Mouse (Mus musculus): ENCODE data around the gene Itpkb. TPM values are rescaled to one million over a fixed set of nuclear protein-coding genes. Genes with fewer than 3 reads are reported as not detected.

The Itpkb gene
- polyA plus RNA-seq, 1 experiment from 2014 or later, result 6.2 TPM

GRCm38 (mm10) chr1:180444411-180444810 lies 114.1 kb downstream of the Itpkb start:
- H3K27me3 ChIP-seq (replicated peaks; ENCODE audit: low read depth, poor library complexity, severe bottlenecking), result 0 out of 2 replicates have a peak, but pooled peaks cover under 1% of the 10 kb centered on the region
- WGBS, result 57% methylated on average over 3 of the region's 3 CpGs
- no peaks in the 10 kb centered on the region for H3K36me3 ChIP-seq (replicated peaks)
- DNase-seq (ENCODE audit: low spot score), result no peak
- no peaks in the 10 kb centered on the region for H3K9me3 ChIP-seq
- peaks cover 6% of the 10 kb centered on the region; the same call in 1 of the 2 replicates for H3K4me1 ChIP-seq
- no peak overlapping the region for H3K27ac ChIP-seq (replicated peaks)
- no peak overlapping the region for H3K4me3 ChIP-seq

- Histone ChIP-seq H3K4me1 (peaks cover 6% of the 10 kb centered on the region; the same call in 1 of the 2 replicates), H3K4me3 (no peak overlapping the region), H3K36me3 (replicated peaks) (no peaks in the 10 kb centered on the region), H3K27ac (replicated peaks) (no peak overlapping the region), H3K9me3 (no peaks in the 10 kb centered on the region), H3K27me3 (replicated peaks; ENCODE audit: low read depth, poor library complexity, severe bottlenecking) (peaks cover 8% of the 10 kb centered on the region; the same call in 1 of the 2 replicates)
- 68% methylated on average over 2 of the region's 2 CpGs for WGBS
- no peak for DNase-seq (ENCODE audit: low spot score)
Measured at GRCm38 (mm10) chr1:180449641-180450040, 119.4 kb downstream of the Itpkb start.

- 48% methylated on average over 6 of the region's 6 CpGs for WGBS
- peak overlapping the region; percentile 61; the same call in 1 of the 2 replicates for H3K27ac ChIP-seq (replicated peaks)
- no peaks in the 10 kb centered on the region for H3K27me3 ChIP-seq (replicated peaks; ENCODE audit: low read depth, poor library complexity, severe bottlenecking)
- H3K4me1 ChIP-seq, result peaks cover 37% of the 10 kb centered on the region
- peak; percentile 43 for DNase-seq (ENCODE audit: low spot score)
- no peak overlapping the region for H3K4me3 ChIP-seq
- no peaks in the 10 kb centered on the region for H3K36me3 ChIP-seq (replicated peaks)
- H3K9me3 ChIP-seq, result no peaks in the 10 kb centered on the region
Measured at GRCm38 (mm10) chr1:180458274-180458673, 128.0 kb downstream of the Itpkb start.

- H3K27ac ChIP-seq (replicated peaks), result no peak overlapping the region
- peaks cover 37% of the 10 kb centered on the region for H3K4me1 ChIP-seq
- no peaks in the 10 kb centered on the region for H3K27me3 ChIP-seq (replicated peaks; ENCODE audit: low read depth, poor library complexity, severe bottlenecking)
- no peaks in the 10 kb centered on the region for H3K9me3 ChIP-seq
- no peak for DNase-seq (ENCODE audit: low spot score)
- no peak overlapping the region for H3K4me3 ChIP-seq
- 62% methylated on average over 3 of the region's 3 CpGs for WGBS
- no peaks in the 10 kb centered on the region for H3K36me3 ChIP-seq (replicated peaks)
Measured at GRCm38 (mm10) chr1:180458680-180459079, 128.4 kb downstream of the Itpkb start.

GRCm38 (mm10) chr1:180460721-180461120 lies 130.4 kb downstream of the Itpkb start:
- no peaks in the 10 kb centered on the region for H3K9me3 ChIP-seq
- 52% methylated on average over 5 of the region's 5 CpGs for WGBS
- no peak overlapping the region for H3K27ac ChIP-seq (replicated peaks)
- no peaks in the 10 kb centered on the region for H3K27me3 ChIP-seq (replicated peaks; ENCODE audit: low read depth, poor library complexity, severe bottlenecking)
- no peaks in the 10 kb centered on the region for H3K36me3 ChIP-seq (replicated peaks)
- no peak for DNase-seq (ENCODE audit: low spot score)
- H3K4me1 ChIP-seq, result peaks cover 40% of the 10 kb centered on the region
- H3K4me3 ChIP-seq, result no peak overlapping the region

GRCm38 (mm10) chr1:180462396-180462795 lies 132.1 kb downstream of the Itpkb start:
- Histone ChIP-seq H3K27me3 (replicated peaks; ENCODE audit: low read depth, poor library complexity, severe bottlenecking) (no peaks in the 10 kb centered on the region), H3K27ac (replicated peaks) (no peak overlapping the region), H3K4me1 (peaks cover 37% of the 10 kb centered on the region), H3K4me3 (no peak overlapping the region), H3K36me3 (replicated peaks) (no peaks in the 10 kb centered on the region), H3K9me3 (no peaks in the 10 kb centered on the region)
- WGBS, result 90% methylated on average over 5 of the region's 5 CpGs
- no peak for DNase-seq (ENCODE audit: low spot score)

- H3K4me3 ChIP-seq, result no peak overlapping the region
- H3K9me3 ChIP-seq, result no peaks in the 10 kb centered on the region
- H3K27ac ChIP-seq (replicated peaks), result no peak overlapping the region
- H3K36me3 ChIP-seq (replicated peaks), result no peaks in the 10 kb centered on the region
- no peak for DNase-seq (ENCODE audit: low spot score)
- WGBS, result 91% methylated on average over 5 of the region's 5 CpGs
- H3K4me1 ChIP-seq, result peaks cover 31% of the 10 kb centered on the region
- no peaks in the 10 kb centered on the region for H3K27me3 ChIP-seq (replicated peaks; ENCODE audit: low read depth, poor library complexity, severe bottlenecking)
Measured at GRCm38 (mm10) chr1:180462983-180463475, 132.7 kb downstream of the Itpkb start.

- peaks cover 21% of the 10 kb centered on the region for H3K4me1 ChIP-seq
- no peaks in the 10 kb centered on the region for H3K36me3 ChIP-seq (replicated peaks)
- H3K9me3 ChIP-seq, result no peaks in the 10 kb centered on the region
- 84% methylated on average over 5 of the region's 5 CpGs for WGBS
- no peak overlapping the region for H3K4me3 ChIP-seq
- no peaks in the 10 kb centered on the region for H3K27me3 ChIP-seq (replicated peaks; ENCODE audit: low read depth, poor library complexity, severe bottlenecking)
- no peak overlapping the region for H3K27ac ChIP-seq (replicated peaks)
- no peak for DNase-seq (ENCODE audit: low spot score)
Measured at GRCm38 (mm10) chr1:180464357-180464756, 134.1 kb downstream of the Itpkb start.

GRCm38 (mm10) chr1:180465620-180466019 lies 135.3 kb downstream of the Itpkb start:
- no peak overlapping the region for H3K27ac ChIP-seq (replicated peaks)
- no peaks in the 10 kb centered on the region for H3K36me3 ChIP-seq (replicated peaks)
- DNase-seq (ENCODE audit: low spot score), result no peak
- 69% methylated on average over 5 of the region's 5 CpGs for WGBS
- no peaks in the 10 kb centered on the region for H3K9me3 ChIP-seq
- H3K4me3 ChIP-seq, result no peak overlapping the region
- H3K27me3 ChIP-seq (replicated peaks; ENCODE audit: low read depth, poor library complexity, severe bottlenecking), result no peaks in the 10 kb centered on the region
- peaks cover 13% of the 10 kb centered on the region for H3K4me1 ChIP-seq

- no peak for DNase-seq (ENCODE audit: low spot score)
- Histone ChIP-seq H3K4me3 (no peak overlapping the region), H3K4me1 (peaks cover 6% of the 10 kb centered on the region; the same call in 1 of the 2 replicates), H3K27ac (replicated peaks) (no peak overlapping the region), H3K27me3 (replicated peaks; ENCODE audit: low read depth, poor library complexity, severe bottlenecking) (no peaks in the 10 kb centered on the region), H3K36me3 (replicated peaks) (no peaks in the 10 kb centered on the region), H3K9me3 (no peaks in the 10 kb centered on the region)
- 92% methylated on average over 4 of the region's 4 CpGs for WGBS
Measured at GRCm38 (mm10) chr1:180468004-180468403, 137.7 kb downstream of the Itpkb start.

- H3K4me1 ChIP-seq, result no peaks in the 10 kb centered on the region
- no peaks in the 10 kb centered on the region for H3K9me3 ChIP-seq
- no peaks in the 10 kb centered on the region for H3K36me3 ChIP-seq (replicated peaks)
- no peak overlapping the region for H3K4me3 ChIP-seq
- no peak for DNase-seq (ENCODE audit: low spot score)
- H3K27me3 ChIP-seq (replicated peaks; ENCODE audit: low read depth, poor library complexity, severe bottlenecking), result 0 out of 2 replicates have a peak, but pooled peaks cover 5% of the 10 kb centered on the region
- H3K27ac ChIP-seq (replicated peaks), result no peak overlapping the region
Measured at GRCm38 (mm10) chr1:180473566-180473965, 143.3 kb downstream of the Itpkb start.
